Mouse (Mus musculus) gastrocnemius, postnatal 10 days (tissue): Measurements from ENCODE around the gene Zfp991. TPM values are rescaled to one million over a fixed set of nuclear protein-coding genes. Genes with fewer than 3 reads are reported as not detected.

Experiments used
- total RNA-seq, 2 experiments: library from RNA; stranded (reverse); gene quantifications; 2 replicates each; pipeline ENCODE4 v1.2.3; 2021

Zfp991 gene
- total RNA-seq, 2 experiments from 2014 or later = 4.7 to 5.5 TPM

Other genes with a start within 250 kb of the Zfp991 start
- gene Gm21411, start 222.4 kb upstream of the Zfp991 start, total RNA-seq = not detected
- gene Zfp989, start 160.1 kb upstream of the Zfp991 start, total RNA-seq = not detected
- under 1 TPM; 0.14 to 0.16 TPM for gene Rex2, start 110.2 kb upstream of the Zfp991 start, total RNA-seq
- gene Zfp988, start 173.6 kb downstream of the Zfp991 start, total RNA-seq = not detected
- under 1 TPM in 1 of 2 experiments, not detected in 1; 0.47 TPM for gene Zfp978, start 229.3 kb downstream of the Zfp991 start, total RNA-seq